Mouse (Mus musculus): ENCODE results near the gene C1qtnf2.

C1qtnf2 gene

GRCm38 (mm10) chr11:43474225-43474774 is at the start of gene C1qtnf2:
Gene C1qtnf2, plus strand, starts transcription at chr11:43474276.
- peak; percentile 70 for DNase-seq (ENCODE audit: low spot score)

- no peak for DNase-seq (ENCODE audit: low spot score)
These were observed 49.7 kb upstream of the C1qtnf2 start for GRCm38 (mm10) chr11:43424386-43424785.

- DNase-seq (ENCODE audit: low spot score) = no peak
These were observed 48.8 kb upstream of the C1qtnf2 start for GRCm38 (mm10) chr11:43425166-43425709.

GRCm38 (mm10) chr11:43425824-43426413 is 48.2 kb upstream of the C1qtnf2 start, which contains the start of gene Pttg1:
Gene Pttg1, minus strand, starts transcription at chr11:43426251.
- peak; percentile 93 for DNase-seq (ENCODE audit: low spot score)

- DNase-seq (ENCODE audit: low spot score) = peak; percentile 48
These were observed 47.6 kb upstream of the C1qtnf2 start for GRCm38 (mm10) chr11:43426414-43426884.

GRCm38 (mm10) chr11:43433254-43434023 is 40.6 kb upstream of the C1qtnf2 start, which contains the start of gene Slu7:
Gene Slu7, plus strand, starts transcription at chr11:43433744.
- peak; percentile 89 for DNase-seq (ENCODE audit: low spot score)

GRCm38 (mm10) chr11:43434024-43434407 is 40.1 kb upstream of the C1qtnf2 start:
- DNase-seq (ENCODE audit: low spot score) = no peak

- no peak for DNase-seq (ENCODE audit: low spot score)
These were observed 33.0 kb upstream of the C1qtnf2 start for GRCm38 (mm10) chr11:43441121-43441520.

- no peak for DNase-seq (ENCODE audit: low spot score)
These were observed 30.9 kb upstream of the C1qtnf2 start for GRCm38 (mm10) chr11:43443183-43443582.

- no peak for DNase-seq (ENCODE audit: low spot score)
These were observed 24.2 kb upstream of the C1qtnf2 start for GRCm38 (mm10) chr11:43449916-43450315.

GRCm38 (mm10) chr11:43451322-43451721 is 22.8 kb upstream of the C1qtnf2 start:
- DNase-seq (ENCODE audit: low spot score) = no peak

- DNase-seq (ENCODE audit: low spot score) = no peak
These were observed 21.8 kb upstream of the C1qtnf2 start for GRCm38 (mm10) chr11:43452266-43452665.

- no peak for DNase-seq (ENCODE audit: low spot score)
These were observed 10.9 kb upstream of the C1qtnf2 start for GRCm38 (mm10) chr11:43463204-43463603.

- DNase-seq (ENCODE audit: low spot score) = no peak
These were observed 4.0 kb upstream of the C1qtnf2 start for GRCm38 (mm10) chr11:43470118-43470517.

- DNase-seq (ENCODE audit: low spot score) = no peak
These were observed 2.9 kb upstream of the C1qtnf2 start for GRCm38 (mm10) chr11:43470881-43471820.

GRCm38 (mm10) chr11:43473115-43473514 is 961 bp upstream of the C1qtnf2 start:
- DNase-seq (ENCODE audit: low spot score) = no peak

- DNase-seq (ENCODE audit: low spot score) = no peak
These were observed 346 bp upstream of the C1qtnf2 start for GRCm38 (mm10) chr11:43473635-43474224.

- DNase-seq (ENCODE audit: low spot score) = no peak
These were observed 5.3 kb downstream of the C1qtnf2 start for GRCm38 (mm10) chr11:43479376-43479775.

GRCm38 (mm10) chr11:43480561-43480960 is 6.5 kb downstream of the C1qtnf2 start:
- no peak for DNase-seq (ENCODE audit: low spot score)

- DNase-seq (ENCODE audit: low spot score) = peak; percentile 33
These were observed 7.8 kb downstream of the C1qtnf2 start for GRCm38 (mm10) chr11:43481672-43482522.

Measured in embryo, embryonic 10.5 days (tissue).